Mouse (Mus musculus) intestine, embryonic 15.5 days (tissue): ENCODE measurements at regions not wholly inside any gene's neighbourhood (a gene's known extent, or its start where the extent isn't known, plus 50 kb on each side); places are given as distances from the start of the nearest gene placed in this dataset.

ENCODE experiments used
- ATAC-seq: fragments of 200-750 bp; cut with Nextera tagmentation; 2 replicates; pipeline ENCODE4 v1.8.0; 2017; ENCODE audit warnings: moderate TSS enrichment, moderate library complexity
- H3K27ac ChIP-seq: fragments of 300-500 bp; sonication (generic); 2 replicates; pipeline ENCODE4 v1.5.1; 2015; ENCODE audit warnings: mild to moderate bottlenecking, inconsistent platforms
- H3K27me3 ChIP-seq: fragments of 300-500 bp; sonication (generic); replicated peaks from 2 replicates; pipeline ENCODE4 v1.6.1; 2015; ENCODE audit warnings: inconsistent platforms
- H3K36me3 ChIP-seq: fragments of 300-500 bp; sonication (generic); 2 replicates; pipeline ENCODE4 v1.6.1; 2015; ENCODE audit warnings: inconsistent platforms
- H3K4me1 ChIP-seq: fragments of 300-500 bp; sonication (generic); replicated peaks from 2 replicates; pipeline ENCODE4 v1.6.1; 2015; ENCODE audit warnings: inconsistent platforms
- H3K4me2 ChIP-seq: fragments of 300-500 bp; sonication (generic); replicated peaks from 2 replicates; pipeline ENCODE4 v1.6.1; 2015; ENCODE audit warnings: mild to moderate bottlenecking, inconsistent platforms
- H3K4me3 ChIP-seq: fragments of 300-500 bp; sonication (generic); replicated peaks from 2 replicates; pipeline ENCODE4 v1.5.1; 2015; ENCODE audit warnings: inconsistent platforms
- H3K9ac ChIP-seq: fragments of 300-500 bp; sonication (generic); 2 replicates; pipeline ENCODE4 v1.6.1; 2015; ENCODE audit warnings: inconsistent platforms
- H3K9me3 ChIP-seq: fragments of 300-500 bp; sonication (generic); 2 replicates; pipeline ENCODE4 v1.6.1; 2016; ENCODE audit warnings: inconsistent platforms
- WGBS: fragments of 180-500 bp; shearing (Covaris S2); methylation state at CpG from one replicate; pipeline ENCODE4 v1.1.7; 2015; 5-methylcytosine and 5-hydroxymethylcytosine counted together

DNA sequence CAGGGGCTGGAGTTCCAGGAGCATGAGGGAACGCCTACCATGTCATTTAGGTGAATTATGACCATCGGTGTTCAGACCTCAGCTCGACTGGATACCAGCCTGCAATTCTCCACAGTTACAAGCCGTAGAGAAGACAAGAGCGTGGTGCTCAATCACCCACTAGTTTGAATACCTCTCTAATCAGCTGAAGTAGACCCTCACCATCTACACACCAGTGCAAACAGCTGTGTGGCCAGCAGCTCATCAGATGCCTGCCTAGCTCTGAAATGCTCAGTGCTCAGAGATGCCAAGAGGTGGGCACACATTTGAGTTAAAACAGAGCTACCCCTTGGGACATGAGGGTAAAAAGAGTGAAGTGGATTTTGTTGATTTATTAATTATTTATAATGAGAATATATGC lies 660.2 kb downstream of the Magi1 start:
- ATAC-seq, result no peak

DNA sequence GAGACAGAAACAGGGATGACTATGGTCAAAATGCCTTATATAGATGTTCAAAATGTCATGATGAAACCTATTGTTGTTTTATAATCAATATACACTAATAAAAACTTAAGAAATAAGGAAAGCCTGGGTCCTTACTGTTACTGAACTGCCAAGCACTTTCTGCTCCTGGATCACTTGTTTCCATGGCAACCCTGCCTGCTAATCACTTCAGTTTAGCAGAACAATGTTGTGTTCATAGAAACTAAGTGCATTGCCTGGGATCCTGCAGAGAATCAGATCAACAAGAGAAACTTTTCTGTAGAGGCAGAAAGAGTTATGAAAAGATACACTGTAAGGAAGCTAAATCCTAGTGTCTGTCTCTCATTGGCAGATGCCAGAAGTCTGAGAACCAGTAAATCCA lies 666.8 kb downstream of the Magi1 start:
- Histone ChIP-seq H3K27ac (no peak overlapping the region), H3K9me3 (no peaks in the 10 kb centered on the region), H3K4me3 (no peak overlapping the region), H3K9ac (no peak overlapping the region), H3K36me3 (no peaks in the 10 kb centered on the region), H3K27me3 (no peaks in the 10 kb centered on the region), H3K4me1 (no peaks in the 10 kb centered on the region), H3K4me2 (no peak overlapping the region)
- no peak for ATAC-seq

More for the DNA sequence above, 660.2 kb downstream of the Magi1 start:
- Histone ChIP-seq H3K4me1 (no peaks in the 10 kb centered on the region), H3K9ac (no peak overlapping the region), H3K27me3 (no peaks in the 10 kb centered on the region), H3K4me3 (no peak overlapping the region), H3K9me3 (no peaks in the 10 kb centered on the region), H3K4me2 (no peak overlapping the region), H3K27ac (no peak overlapping the region), H3K36me3 (no peaks in the 10 kb centered on the region)
- 21% methylated on average over 5 of the region's 5 CpGs for WGBS

DNA sequence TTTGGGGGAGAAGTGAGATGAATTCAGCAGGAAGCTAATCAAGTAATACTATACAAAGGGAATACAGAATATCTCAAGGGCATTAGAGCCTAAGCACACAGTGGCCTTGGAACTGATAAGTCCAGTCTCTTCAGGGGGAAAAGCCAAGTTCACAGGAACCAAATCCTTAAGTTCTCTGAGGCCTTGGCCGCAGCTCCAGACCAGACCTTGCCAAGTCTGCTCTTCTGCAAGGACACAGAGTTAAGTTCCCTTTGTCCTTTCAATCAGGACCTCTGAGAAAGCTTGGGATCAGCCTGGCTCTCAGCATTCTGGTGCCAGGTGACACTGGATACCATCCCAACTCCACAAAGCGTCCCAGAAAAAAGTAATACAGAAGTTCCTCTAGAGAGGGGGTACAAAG lies 657.1 kb upstream of the Adamts9 start:
- no peak overlapping the region for H3K4me2 ChIP-seq
- no peak for ATAC-seq
- H3K27me3 ChIP-seq, result no peaks in the 10 kb centered on the region
- no peak overlapping the region for H3K9ac ChIP-seq
- H3K27ac ChIP-seq, result no peak overlapping the region
- H3K9me3 ChIP-seq, result no peaks in the 10 kb centered on the region
- WGBS, result 96% methylated on average over 2 of the region's 2 CpGs
- H3K36me3 ChIP-seq, result no peaks in the 10 kb centered on the region
- no peak overlapping the region for H3K4me3 ChIP-seq
- H3K4me1 ChIP-seq, result no peaks in the 10 kb centered on the region

DNA sequence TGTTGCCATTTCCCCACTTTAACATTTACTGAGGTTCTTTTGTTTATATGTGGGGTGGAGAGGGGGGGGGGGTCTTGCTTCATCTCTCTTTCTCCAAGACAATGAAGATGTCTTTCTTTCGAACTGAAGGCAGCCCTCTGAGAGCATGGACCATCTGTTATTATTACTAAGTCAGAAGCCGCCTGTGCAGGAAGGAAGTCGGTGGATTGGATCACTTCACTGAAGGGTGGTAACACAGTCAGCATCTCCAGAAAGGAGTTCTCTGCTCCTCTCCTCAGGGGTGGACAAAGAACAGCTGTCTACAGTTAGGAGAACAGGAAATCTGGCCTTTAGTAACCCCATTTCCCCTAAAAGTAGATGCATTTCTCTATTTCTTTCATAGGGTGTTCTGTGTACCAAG lies 656.1 kb upstream of the Adamts9 start:
- Histone ChIP-seq H3K27me3 (no peaks in the 10 kb centered on the region), H3K27ac (no peak overlapping the region), H3K36me3 (no peaks in the 10 kb centered on the region), H3K9ac (no peak overlapping the region), H3K9me3 (no peaks in the 10 kb centered on the region), H3K4me2 (no peak overlapping the region), H3K4me3 (no peak overlapping the region), H3K4me1 (no peaks in the 10 kb centered on the region)
- WGBS, result 29% methylated on average over 3 of the region's 3 CpGs
- no peak for ATAC-seq

DNA sequence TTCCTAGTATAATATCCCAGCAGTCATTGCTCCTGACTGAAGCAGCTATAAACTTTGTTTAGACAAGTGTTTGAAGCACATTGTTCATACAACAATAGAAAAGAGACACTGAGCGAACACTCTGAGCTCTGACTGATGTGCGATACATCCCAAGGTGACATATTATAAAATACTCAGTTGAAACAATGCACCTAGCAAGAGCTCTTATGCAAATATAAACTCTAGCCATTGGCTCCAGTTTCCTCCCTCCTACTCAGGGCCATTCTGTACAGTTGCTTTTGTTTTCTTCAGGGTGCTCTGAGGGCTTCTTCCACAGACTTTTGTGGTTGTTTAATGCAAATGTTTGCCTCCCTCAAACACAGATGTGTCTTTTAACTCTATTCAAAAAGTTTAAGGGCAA lies 646.6 kb upstream of the Adamts9 start:
- no peak for ATAC-seq
- Histone ChIP-seq H3K4me1 (no peaks in the 10 kb centered on the region), H3K27me3 (no peaks in the 10 kb centered on the region), H3K9ac (no peak overlapping the region), H3K9me3 (no peaks in the 10 kb centered on the region), H3K27ac (no peak overlapping the region), H3K36me3 (no peaks in the 10 kb centered on the region), H3K4me2 (no peak overlapping the region), H3K4me3 (no peak overlapping the region)
- WGBS, result 80% methylated on average over 2 of the region's 2 CpGs

DNA sequence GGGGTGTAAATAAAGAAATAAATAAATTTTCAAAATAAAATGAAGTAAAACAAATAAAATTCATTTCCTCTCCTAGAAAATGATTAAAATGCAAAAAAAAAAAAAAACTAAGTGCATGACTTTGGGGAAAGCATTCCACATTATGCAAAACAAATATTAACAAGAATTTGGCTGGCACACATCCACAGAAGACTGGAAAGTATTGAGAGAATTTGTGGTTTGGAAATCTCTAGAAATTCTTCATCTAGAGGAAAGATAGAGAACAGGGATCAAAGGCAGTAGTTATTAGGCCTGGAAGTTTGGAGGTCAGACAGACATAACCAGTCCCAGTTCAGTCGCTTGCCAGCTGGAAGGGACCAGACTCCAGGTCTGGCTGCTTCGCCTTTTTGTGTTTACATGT lies 643.6 kb upstream of the Adamts9 start:
- Histone ChIP-seq H3K27ac (no peak overlapping the region), H3K9ac (no peak overlapping the region), H3K9me3 (no peaks in the 10 kb centered on the region), H3K4me2 (no peak overlapping the region), H3K36me3 (no peaks in the 10 kb centered on the region), H3K4me3 (no peak overlapping the region), H3K4me1 (no peaks in the 10 kb centered on the region), H3K27me3 (no peaks in the 10 kb centered on the region)
- ATAC-seq, result no peak
- 83% methylated on average over 2 of the region's 2 CpGs for WGBS

DNA sequence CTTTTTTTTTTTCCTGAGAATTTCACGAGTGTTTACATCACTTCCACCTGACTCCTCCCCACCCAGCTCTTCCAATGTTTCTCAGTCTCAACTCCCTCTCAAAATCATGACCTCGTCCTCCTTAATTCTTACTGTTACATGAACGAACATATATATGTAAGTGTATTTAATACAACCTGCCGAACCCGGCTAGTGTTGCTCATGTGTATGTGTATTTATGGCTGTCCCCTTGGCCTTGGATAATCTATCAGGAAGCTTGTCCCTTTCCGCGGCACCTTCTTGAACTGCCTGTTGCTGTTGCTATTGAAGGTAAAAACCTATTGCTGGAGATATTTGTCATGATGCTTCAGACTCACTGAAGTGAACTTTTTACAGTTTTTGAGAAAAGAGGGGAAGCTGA lies 637.8 kb upstream of the Adamts9 start:
- Histone ChIP-seq H3K9me3 (no peaks in the 10 kb centered on the region), H3K9ac (no peak overlapping the region), H3K4me3 (no peak overlapping the region), H3K4me2 (no peak overlapping the region), H3K36me3 (no peaks in the 10 kb centered on the region), H3K27me3 (no peaks in the 10 kb centered on the region), H3K4me1 (no peaks in the 10 kb centered on the region), H3K27ac (no peak overlapping the region)
- ATAC-seq, result no peak
- 85% methylated on average over 7 of the region's 7 CpGs for WGBS

DNA sequence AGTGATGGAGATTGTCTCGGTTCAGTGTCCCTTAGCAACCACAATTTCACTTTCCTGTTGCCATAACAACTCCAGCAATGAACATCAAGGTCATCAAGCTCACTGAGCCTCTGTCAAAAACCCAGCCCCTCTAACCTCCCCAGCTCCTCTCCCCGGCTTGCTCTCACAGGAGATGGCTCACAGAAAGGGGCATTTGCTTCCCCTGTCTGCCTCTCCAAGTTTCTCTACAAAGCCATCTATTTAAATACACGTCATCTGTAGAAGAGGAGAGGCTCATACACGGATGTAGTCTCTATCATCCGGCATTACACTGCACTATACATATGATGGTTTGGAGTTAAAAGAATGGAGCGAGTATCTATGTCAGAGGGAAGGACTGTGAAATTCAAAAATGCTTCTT lies 637.4 kb upstream of the Adamts9 start:
- H3K4me1 ChIP-seq, result no peaks in the 10 kb centered on the region
- no peak for ATAC-seq
- 72% methylated on average over 6 of the region's 6 CpGs for WGBS

DNA sequence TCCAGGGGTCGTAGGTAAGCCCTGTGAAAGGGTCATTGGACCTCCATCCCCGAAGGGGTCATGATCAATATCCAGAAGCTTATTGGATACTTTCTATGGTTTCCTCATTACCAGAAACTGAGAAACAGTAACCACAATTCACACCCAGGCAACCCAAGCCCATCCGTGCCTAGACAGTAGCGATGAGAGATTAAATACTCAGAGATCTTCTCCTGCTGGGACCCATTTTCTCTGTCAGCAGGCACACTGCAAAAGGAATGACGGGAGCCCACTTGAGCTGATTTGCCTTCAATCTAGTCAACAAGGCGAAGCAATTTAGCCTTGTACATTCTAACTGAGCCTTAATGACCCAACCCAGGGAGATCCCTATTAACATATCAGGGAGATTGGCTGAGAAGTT lies 632.0 kb upstream of the Adamts9 start:
- no peak for ATAC-seq
- Histone ChIP-seq H3K4me2 (no peak overlapping the region), H3K36me3 (no peaks in the 10 kb centered on the region), H3K27me3 (no peaks in the 10 kb centered on the region), H3K9me3 (no peaks in the 10 kb centered on the region), H3K4me1 (no peaks in the 10 kb centered on the region), H3K27ac (no peak overlapping the region), H3K4me3 (no peak overlapping the region), H3K9ac (no peak overlapping the region)
- WGBS, result 86% methylated on average over 6 of the region's 6 CpGs

More for the DNA sequence above, 637.4 kb upstream of the Adamts9 start:
- Histone ChIP-seq H3K9me3 (no peaks in the 10 kb centered on the region), H3K36me3 (no peaks in the 10 kb centered on the region), H3K27me3 (no peaks in the 10 kb centered on the region), H3K9ac (no peak overlapping the region), H3K27ac (no peak overlapping the region), H3K4me2 (no peak overlapping the region), H3K4me3 (no peak overlapping the region)

DNA sequence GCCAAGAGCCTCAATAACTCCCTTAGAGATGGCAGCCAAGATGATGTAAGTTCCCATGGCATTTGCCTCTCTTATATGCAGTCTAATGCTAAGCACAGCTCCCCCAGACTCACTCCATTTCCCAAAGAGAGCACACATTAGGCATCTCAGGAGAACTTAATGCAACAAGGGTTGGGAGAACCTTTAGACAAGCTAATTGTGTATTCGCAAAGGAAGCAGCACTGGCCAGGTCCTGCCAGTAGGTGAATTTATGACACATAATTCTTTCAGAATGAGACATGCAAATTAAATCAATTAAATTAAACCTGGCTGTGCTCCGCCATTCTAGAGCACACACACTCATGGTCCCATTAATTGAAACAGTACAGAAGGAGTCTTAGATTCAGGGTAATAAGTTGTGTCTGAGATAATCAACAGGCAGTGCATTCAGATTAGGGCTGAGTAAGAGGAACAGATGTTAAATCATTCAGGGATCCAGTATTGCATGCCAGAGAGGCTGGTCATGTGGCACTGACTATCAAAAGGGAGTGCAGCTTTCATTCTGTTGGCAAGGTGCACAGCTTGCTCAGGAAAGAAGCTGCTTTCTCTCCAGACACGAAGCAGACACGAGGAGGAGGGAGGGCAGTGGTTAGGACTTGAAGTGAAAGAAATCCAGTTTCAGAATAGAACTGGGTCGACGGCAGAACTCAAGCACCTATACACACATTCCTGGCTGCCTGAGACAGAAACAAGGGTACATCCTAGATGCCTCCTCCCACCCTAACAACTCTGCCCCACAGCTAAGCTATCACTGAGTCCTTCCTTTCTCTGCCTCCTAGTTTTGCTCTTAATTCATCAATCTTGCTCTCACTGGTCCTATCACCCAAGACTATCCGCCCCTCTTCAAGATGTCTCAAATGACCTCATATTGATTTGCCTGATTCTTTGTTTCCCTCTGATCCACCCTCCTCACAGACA lies 630.7 kb upstream of the Adamts9 start:
- H3K4me1 ChIP-seq, result no peaks in the 10 kb centered on the region
- no peak for ATAC-seq

DNA sequence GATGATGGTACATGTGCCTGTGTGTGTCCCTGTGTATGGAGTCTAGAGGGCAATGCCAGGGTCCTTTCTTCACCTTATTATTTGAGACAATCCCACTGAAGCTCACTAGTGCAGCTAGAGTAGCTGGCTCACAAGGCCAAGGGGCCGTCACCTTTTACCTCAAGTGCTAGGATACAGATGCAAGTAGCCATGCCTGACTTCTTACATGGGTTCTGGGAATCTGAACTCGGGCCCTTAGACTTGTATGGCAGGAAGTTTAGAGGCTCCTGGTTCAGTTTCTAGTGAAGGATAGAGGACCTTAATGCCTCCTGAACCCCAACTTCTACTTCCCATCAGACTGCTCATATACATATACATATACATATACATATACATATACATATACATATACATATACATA lies 626.6 kb upstream of the Adamts9 start:
- no peaks in the 10 kb centered on the region for H3K4me1 ChIP-seq
- ATAC-seq, result no peak
- no peaks in the 10 kb centered on the region for H3K36me3 ChIP-seq
- no peaks in the 10 kb centered on the region for H3K27me3 ChIP-seq
- no peaks in the 10 kb centered on the region for H3K9me3 ChIP-seq
- H3K9ac ChIP-seq, result no peak overlapping the region
- H3K27ac ChIP-seq, result no peak overlapping the region
- H3K4me2 ChIP-seq, result no peak overlapping the region
- H3K4me3 ChIP-seq, result no peak overlapping the region
- 85% methylated on average over 2 of the region's 2 CpGs for WGBS

More for the DNA sequence above, 630.7 kb upstream of the Adamts9 start:
- WGBS, result 72% methylated on average over 7 of the region's 7 CpGs
- Histone ChIP-seq H3K9ac (no peak overlapping the region), H3K27ac (no peak overlapping the region), H3K4me3 (no peak overlapping the region), H3K4me2 (no peak overlapping the region), H3K9me3 (no peaks in the 10 kb centered on the region), H3K27me3 (no peaks in the 10 kb centered on the region), H3K36me3 (no peaks in the 10 kb centered on the region)

DNA sequence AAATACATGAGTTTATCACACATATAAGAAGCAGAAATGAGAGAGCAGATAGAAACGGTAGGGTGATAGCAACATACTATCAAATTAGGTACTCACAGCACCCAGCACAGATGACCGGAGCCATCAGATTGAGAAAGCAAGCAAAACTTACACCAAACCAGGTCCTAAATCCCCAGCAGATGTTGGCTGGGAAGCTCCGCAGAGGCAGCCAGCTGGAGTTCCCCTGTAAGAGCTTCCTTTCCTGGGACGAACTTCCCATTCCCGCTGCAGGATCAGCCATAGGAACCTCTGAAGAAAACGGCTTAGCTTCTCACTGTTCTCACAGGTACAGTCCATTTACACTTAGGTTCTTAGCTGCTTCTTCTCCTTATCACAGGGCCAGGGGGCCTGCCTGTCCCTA lies 625.9 kb upstream of the Adamts9 start:
- WGBS, result 79% methylated on average over 6 of the region's 6 CpGs
- Histone ChIP-seq H3K9me3 (no peaks in the 10 kb centered on the region), H3K27me3 (no peaks in the 10 kb centered on the region), H3K36me3 (no peaks in the 10 kb centered on the region), H3K27ac (no peak overlapping the region), H3K4me1 (no peaks in the 10 kb centered on the region), H3K4me3 (no peak overlapping the region), H3K4me2 (no peak overlapping the region), H3K9ac (no peak overlapping the region)
- no peak for ATAC-seq

DNA sequence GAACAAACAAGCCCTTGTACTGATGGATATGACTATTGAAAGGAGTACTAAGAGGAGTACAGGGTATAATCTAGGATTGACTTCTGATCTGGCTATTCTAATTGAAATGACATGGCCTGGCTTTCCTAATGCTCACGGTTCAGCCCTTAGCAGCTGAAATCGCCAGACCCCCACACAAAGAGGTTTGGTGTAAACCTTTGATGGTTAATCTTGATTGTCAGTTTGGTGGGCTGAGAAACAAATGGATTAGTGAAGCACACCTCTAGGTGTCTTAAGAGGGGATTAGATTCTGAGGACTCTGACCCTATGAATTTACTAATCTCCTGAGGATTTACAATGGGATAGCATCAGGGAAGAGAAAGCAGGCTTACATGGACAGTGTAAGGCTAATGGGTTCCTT lies 623.4 kb upstream of the Adamts9 start:
- no peak overlapping the region for H3K4me3 ChIP-seq
- WGBS, result 33% methylated on average over 2 of the region's 2 CpGs
- ATAC-seq, result no peak

More for the DNA sequence above, 623.4 kb upstream of the Adamts9 start:
- H3K9me3 ChIP-seq, result no peaks in the 10 kb centered on the region
- H3K27me3 ChIP-seq, result no peaks in the 10 kb centered on the region
- no peak overlapping the region for H3K4me2 ChIP-seq
- H3K36me3 ChIP-seq, result no peaks in the 10 kb centered on the region
- H3K4me1 ChIP-seq, result no peaks in the 10 kb centered on the region
- H3K27ac ChIP-seq, result no peak overlapping the region
- H3K9ac ChIP-seq, result no peak overlapping the region
